Mouse (Mus musculus): Measurements from ENCODE around the gene Gm10521. TPM values are rescaled to one million over a fixed set of nuclear protein-coding genes. Genes with fewer than 3 reads are reported as not detected.
"Not testable (repeated sequence)": the region's sequence is repeated elsewhere in the genome, so short reads cannot be mapped to it uniquely, and the experiment has no call there.

The Gm10521 gene
- polyA plus RNA-seq (2014; fragmentation: Nextera tagmentation; extraction: Ambion mirVana), result not detected in 2 replicates

DNA sequence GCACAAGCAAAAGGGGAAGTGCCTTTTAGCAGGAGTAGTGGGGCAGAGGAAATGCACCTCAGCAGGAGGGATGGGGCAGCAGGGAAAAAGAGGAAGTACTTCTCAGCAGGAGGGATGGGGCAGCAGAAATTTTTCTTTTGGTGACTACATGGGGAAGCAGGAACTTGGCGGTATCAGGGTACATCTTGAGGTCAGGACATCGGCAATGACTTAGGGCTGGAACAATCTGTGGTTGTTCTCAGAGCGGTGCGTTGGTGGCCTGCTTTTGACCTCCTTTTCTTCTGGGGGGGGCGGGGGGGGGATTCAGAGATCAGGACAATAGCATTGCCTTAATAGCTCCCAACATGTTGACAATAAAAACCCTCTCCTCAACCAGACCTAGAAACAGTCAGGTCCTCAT, at the start of gene Gm10521:
Gene Gm10521 (plus strand): TSS at position 301 of the 400 bp plus-strand sequence.
- 67% methylated on average over 5 of the region's 5 CpGs for WGBS
- H3K27me3 ChIP-seq (ENCODE audit: control insufficient read depth, insufficient read depth, low read length); H3K4me1 ChIP-seq (replicated peaks; ENCODE audit: control insufficient read depth, insufficient read depth, low read length); ATAC-seq (ENCODE audit: low FRiP score); H3K4me2 ChIP-seq (replicated peaks; ENCODE audit: low read depth, low read length); DNase-seq (ENCODE audit: low spot score); H3K36me3 ChIP-seq (ENCODE audit: control insufficient read depth, insufficient read depth, low read length); H3K9me3 ChIP-seq (ENCODE audit: control insufficient read depth, low read length); H3K9ac ChIP-seq (ENCODE audit: low read depth, low read length); H3K27ac ChIP-seq (ENCODE audit: low read depth, low read length); H3K4me3 ChIP-seq (ENCODE audit: low read depth, low read length): not testable (repeated sequence)

- H3K9me3 ChIP-seq (ENCODE audit: control insufficient read depth, low read length), result no peaks in the 10 kb centered on the region
- H3K4me2 ChIP-seq (replicated peaks; ENCODE audit: low read depth, low read length), result no peak overlapping the region
- H3K36me3 ChIP-seq (ENCODE audit: control insufficient read depth, insufficient read depth, low read length), result no peaks in the 10 kb centered on the region
- no peak overlapping the region for H3K27ac ChIP-seq (ENCODE audit: low read depth, low read length)
- no peaks in the 10 kb centered on the region for H3K27me3 ChIP-seq (ENCODE audit: control insufficient read depth, insufficient read depth, low read length)
- no peak overlapping the region for H3K9ac ChIP-seq (ENCODE audit: low read depth, low read length)
- no peak overlapping the region for H3K4me3 ChIP-seq (ENCODE audit: low read depth, low read length)
- no peaks in the 10 kb centered on the region for H3K4me1 ChIP-seq (replicated peaks; ENCODE audit: control insufficient read depth, insufficient read depth, low read length)
- no peak for ATAC-seq (ENCODE audit: low FRiP score)
- no peak for DNase-seq (ENCODE audit: low spot score)
Observed at GRCm38 (mm10) chr1:171848201-171848600, 47.3 kb upstream of the Gm10521 start.

- H3K9ac ChIP-seq (ENCODE audit: low read depth, low read length), result no peak overlapping the region
- no peaks in the 10 kb centered on the region for H3K36me3 ChIP-seq (ENCODE audit: control insufficient read depth, insufficient read depth, low read length)
- H3K4me3 ChIP-seq (ENCODE audit: low read depth, low read length), result no peak overlapping the region
- ATAC-seq (ENCODE audit: low FRiP score) (no peak), DNase-seq (ENCODE audit: low spot score) (no peak)
- no peaks in the 10 kb centered on the region for H3K9me3 ChIP-seq (ENCODE audit: control insufficient read depth, low read length)
- no peaks in the 10 kb centered on the region for H3K27me3 ChIP-seq (ENCODE audit: control insufficient read depth, insufficient read depth, low read length)
- WGBS, result 94% methylated on average over 4 of the region's 4 CpGs
- H3K4me2 ChIP-seq (replicated peaks; ENCODE audit: low read depth, low read length), result no peak overlapping the region
- no peak overlapping the region for H3K27ac ChIP-seq (ENCODE audit: low read depth, low read length)
- no peaks in the 10 kb centered on the region for H3K4me1 ChIP-seq (replicated peaks; ENCODE audit: control insufficient read depth, insufficient read depth, low read length)
Observed at GRCm38 (mm10) chr1:171848757-171849156, 46.7 kb upstream of the Gm10521 start.

DNA sequence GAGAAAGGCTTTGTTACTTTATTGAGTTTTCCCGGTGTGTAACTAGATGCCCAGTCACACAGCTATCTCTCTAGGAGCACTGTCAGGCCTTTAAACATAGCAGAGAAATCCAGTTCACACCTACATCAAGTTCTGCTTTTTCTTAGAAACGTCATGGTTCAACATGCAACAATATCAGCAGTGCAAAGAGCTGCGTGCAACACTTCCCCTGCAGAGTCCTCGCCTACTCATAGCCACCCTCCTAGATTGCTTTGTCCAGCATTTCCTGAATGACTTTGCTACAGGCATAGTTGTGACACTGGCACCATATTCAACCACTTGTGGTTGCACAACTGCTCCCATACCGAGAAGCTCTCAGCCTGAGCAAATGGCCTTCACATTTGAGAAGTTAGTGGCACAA, 46.0 kb upstream of the Gm10521 start:
- 86% methylated on average over 5 of the region's 5 CpGs for WGBS
- ATAC-seq (ENCODE audit: low FRiP score) (no peak), DNase-seq (ENCODE audit: low spot score) (no peak)
- H3K4me1 ChIP-seq (replicated peaks; ENCODE audit: control insufficient read depth, insufficient read depth, low read length), result no peaks in the 10 kb centered on the region
- H3K9me3 ChIP-seq (ENCODE audit: control insufficient read depth, low read length), result no peaks in the 10 kb centered on the region
- H3K36me3 ChIP-seq (ENCODE audit: control insufficient read depth, insufficient read depth, low read length), result no peaks in the 10 kb centered on the region
- H3K4me3 ChIP-seq (ENCODE audit: low read depth, low read length), result no peak overlapping the region
- no peak overlapping the region for H3K4me2 ChIP-seq (replicated peaks; ENCODE audit: low read depth, low read length)
- no peaks in the 10 kb centered on the region for H3K27me3 ChIP-seq (ENCODE audit: control insufficient read depth, insufficient read depth, low read length)
- H3K9ac ChIP-seq (ENCODE audit: low read depth, low read length), result no peak overlapping the region
- H3K27ac ChIP-seq (ENCODE audit: low read depth, low read length), result no peak overlapping the region

GRCm38 (mm10) chr1:171865467-171865866, 30.0 kb upstream of the Gm10521 start:
- Histone ChIP-seq H3K9ac (ENCODE audit: low read depth, low read length) (no peak overlapping the region), H3K27ac (ENCODE audit: low read depth, low read length) (no peak overlapping the region), H3K9me3 (ENCODE audit: control insufficient read depth, low read length) (no peaks in the 10 kb centered on the region), H3K27me3 (ENCODE audit: control insufficient read depth, insufficient read depth, low read length) (no peaks in the 10 kb centered on the region), H3K4me3 (ENCODE audit: low read depth, low read length) (no peak overlapping the region), H3K4me1 (replicated peaks; ENCODE audit: control insufficient read depth, insufficient read depth, low read length) (no peaks in the 10 kb centered on the region), H3K4me2 (replicated peaks; ENCODE audit: low read depth, low read length) (no peak overlapping the region), H3K36me3 (ENCODE audit: control insufficient read depth, insufficient read depth, low read length) (no peaks in the 10 kb centered on the region)
- 92% methylated on average over 4 of the region's 4 CpGs for WGBS
- ATAC-seq (ENCODE audit: low FRiP score) (no peak), DNase-seq (ENCODE audit: low spot score) (no peak)

GRCm38 (mm10) chr1:171886989-171887388, 8.5 kb upstream of the Gm10521 start:
- Histone ChIP-seq H3K9me3 (ENCODE audit: control insufficient read depth, low read length) (no peaks in the 10 kb centered on the region), H3K36me3 (ENCODE audit: control insufficient read depth, insufficient read depth, low read length) (no peaks in the 10 kb centered on the region), H3K9ac (ENCODE audit: low read depth, low read length) (no peak overlapping the region), H3K4me3 (ENCODE audit: low read depth, low read length) (no peak overlapping the region), H3K27ac (ENCODE audit: low read depth, low read length) (no peak overlapping the region), H3K4me1 (replicated peaks; ENCODE audit: control insufficient read depth, insufficient read depth, low read length) (no peaks in the 10 kb centered on the region), H3K27me3 (ENCODE audit: control insufficient read depth, insufficient read depth, low read length) (no peaks in the 10 kb centered on the region), H3K4me2 (replicated peaks; ENCODE audit: low read depth, low read length) (no peak overlapping the region)
- ATAC-seq (ENCODE audit: low FRiP score) (no peak), DNase-seq (ENCODE audit: low spot score) (no peak)
- 93% methylated on average over 1 of the region's 1 CpGs for WGBS

GRCm38 (mm10) chr1:171904011-171904410, 8.5 kb downstream of the Gm10521 start:
- Histone ChIP-seq H3K4me1 (replicated peaks; ENCODE audit: control insufficient read depth, insufficient read depth, low read length) (no peaks in the 10 kb centered on the region), H3K27ac (ENCODE audit: low read depth, low read length) (no peak overlapping the region), H3K27me3 (ENCODE audit: control insufficient read depth, insufficient read depth, low read length) (no peaks in the 10 kb centered on the region), H3K4me3 (ENCODE audit: low read depth, low read length) (no peak overlapping the region), H3K4me2 (replicated peaks; ENCODE audit: low read depth, low read length) (no peak overlapping the region), H3K9me3 (ENCODE audit: control insufficient read depth, low read length) (no peaks in the 10 kb centered on the region), H3K36me3 (ENCODE audit: control insufficient read depth, insufficient read depth, low read length) (no peaks in the 10 kb centered on the region), H3K9ac (ENCODE audit: low read depth, low read length) (no peak overlapping the region)
- ATAC-seq (ENCODE audit: low FRiP score) (no peak), DNase-seq (ENCODE audit: low spot score) (no peak)
- 78% methylated on average over 1 of the region's 1 CpGs for WGBS

GRCm38 (mm10) chr1:171915638-171916458, 20.4 kb downstream of the Gm10521 start:
- Histone ChIP-seq H3K27ac (ENCODE audit: low read depth, low read length) (no peak overlapping the region), H3K36me3 (ENCODE audit: control insufficient read depth, insufficient read depth, low read length) (no peaks in the 10 kb centered on the region), H3K4me2 (replicated peaks; ENCODE audit: low read depth, low read length) (no peak overlapping the region), H3K9ac (ENCODE audit: low read depth, low read length) (no peak overlapping the region), H3K4me1 (replicated peaks; ENCODE audit: control insufficient read depth, insufficient read depth, low read length) (no peaks in the 10 kb centered on the region), H3K27me3 (ENCODE audit: control insufficient read depth, insufficient read depth, low read length) (no peaks in the 10 kb centered on the region), H3K9me3 (ENCODE audit: control insufficient read depth, low read length) (peaks cover 3% of the 10 kb centered on the region; the same call in 1 of the 2 replicates), H3K4me3 (ENCODE audit: low read depth, low read length) (no peak overlapping the region)
- 82% methylated on average over 13 of the region's 13 CpGs for WGBS
- ATAC-seq (ENCODE audit: low FRiP score) (no peak), DNase-seq (ENCODE audit: low spot score) (no peak)
